ENCODE assay signal across 14 mouse cellular contexts in genomic region chrX:157644700-157645099, GRCm38 (mm10). TPM values are rescaled to one million over a fixed set of nuclear protein-coding genes. Genes with fewer than 3 reads are reported as not detected.
DNase-seq lines count a peak whose midpoint lies in the region; ATAC-seq and TF ChIP-seq lines count a peak whose summit lies in the region.
"Had no signal": no experiment of that assay in that cellular context is flagged by ENCODE, and none has a peak within 500 bp of the region (broad histone marks: within the 10 kb centered on the region; RNA-seq: fewer than 3 reads in every experiment).

No protein-coding gene starts in this region.

- TF ChIP-seq POLR2A in lung, adult 2 months (IDR thresholded peaks at IDR 0.05; ENCODE audit: borderline replicate concordance, extremely low read depth, low read depth, low read length) = no peak

- WGBS in lung, adult 2 months = 69% methylated on average over 4 of the region's 4 CpGs

- peak; percentile 2 for DNase-seq in lung, adult 2 months
- DNase-seq in lung, postnatal 4 days = no peak
- DNase-seq in A20 (ENCODE audit: low read depth, low spot score) (peak; percentile 55), adipocyte (ENCODE audit: low spot score) (peak; percentile 1)
- no peak for DNase-seq in kidney, adult 9 months
- no peak for DNase-seq in cerebellum, postnatal 14 days

- H3K4me3 ChIP-seq in lung, adult 2 months (replicated peaks; ENCODE audit: extremely low read depth, low read depth, low read length) = no peak overlapping the region
- H3K4me3 ChIP-seq: embryonic facial prominence, embryonic 10.5 days; forebrain, embryonic 15.5 days; heart, adult 2 months; heart, embryonic 15.5 days; hindbrain, embryonic 13.5 days had no signal

- ATAC-seq in megakaryocyte-erythroid progenitor cell, adult 5-6 weeks (replicated peaks; ENCODE audit: low FRiP score, low TSS enrichment, poor library complexity, severe bottlenecking) = 0 out of 2 replicates have a peak, but pooled peaks have one; percentile 14
- ATAC-seq: forebrain, embryonic 15.5 days had no signal

- TF ChIP-seq CTCF in lung, adult 2 months (IDR thresholded peaks at IDR 0.05; ENCODE audit: insufficient read depth, low read length) = no peak

- no peaks in the 10 kb centered on the region for H3K4me1 ChIP-seq in lung, adult 2 months (ENCODE audit: control insufficient read depth, insufficient read depth, low read length)
- H3K4me1 ChIP-seq: embryonic facial prominence, embryonic 10.5 days; forebrain, embryonic 15.5 days; heart, embryonic 15.5 days; hindbrain, embryonic 13.5 days had no signal

RNA-seq across cellular contexts. Expression of gene Mbtps2, which starts 46.2 kb away (rescaled TPM):
- polyA plus RNA-seq in lung, adult 2 months (2012; rRNA removed) = 7.3 and 13.8 TPM in 2 replicates
- 16.1 and 19.5 TPM in 2 replicates for total RNA-seq in megakaryocyte-erythroid progenitor cell, adult 5-6 weeks (2014; fragmentation: Nextera tagmentation)
- 9.6 and 11.6 TPM in 2 replicates for total RNA-seq in megakaryocyte-erythroid progenitor cell, adult 5-6 weeks (2017)

RNA-seq across cellular contexts. Expression of gene Smpx, which starts 54.0 kb away (rescaled TPM):
- polyA plus RNA-seq in lung, adult 2 months (2012; rRNA removed) = 1.6 and 10.0 TPM in 2 replicates
- not detected in 2 replicates for total RNA-seq in megakaryocyte-erythroid progenitor cell, adult 5-6 weeks (2014; fragmentation: Nextera tagmentation)
- not detected in 2 replicates for total RNA-seq in megakaryocyte-erythroid progenitor cell, adult 5-6 weeks (2017)
- total RNA-seq: G1E; hematopoietic stem cell, adult 5-6 weeks had no signal
- polyA plus RNA-seq: G1E had no signal

Comparison
In these comparisons a context has a peak if more than half of its experiments do, and no peak if none do; other contexts are left out.
1. DNase-seq: peak in lung, adult 2 months (single experiment), A20 (single experiment) and adipocyte (single experiment); none in lung, postnatal 4 days (0 of 2), kidney, adult 9 months (single experiment) and cerebellum, postnatal 14 days (0 of 2).